Mouse (Mus musculus): ENCODE data around the gene Tcf7l1. TPM values are rescaled to one million over a fixed set of nuclear protein-coding genes. Genes with fewer than 3 reads are reported as not detected.

The Tcf7l1 gene
- total and polyA plus RNA-seq, 2 experiments from 2014 or later, result 1.3 to 9.2 TPM

DNA sequence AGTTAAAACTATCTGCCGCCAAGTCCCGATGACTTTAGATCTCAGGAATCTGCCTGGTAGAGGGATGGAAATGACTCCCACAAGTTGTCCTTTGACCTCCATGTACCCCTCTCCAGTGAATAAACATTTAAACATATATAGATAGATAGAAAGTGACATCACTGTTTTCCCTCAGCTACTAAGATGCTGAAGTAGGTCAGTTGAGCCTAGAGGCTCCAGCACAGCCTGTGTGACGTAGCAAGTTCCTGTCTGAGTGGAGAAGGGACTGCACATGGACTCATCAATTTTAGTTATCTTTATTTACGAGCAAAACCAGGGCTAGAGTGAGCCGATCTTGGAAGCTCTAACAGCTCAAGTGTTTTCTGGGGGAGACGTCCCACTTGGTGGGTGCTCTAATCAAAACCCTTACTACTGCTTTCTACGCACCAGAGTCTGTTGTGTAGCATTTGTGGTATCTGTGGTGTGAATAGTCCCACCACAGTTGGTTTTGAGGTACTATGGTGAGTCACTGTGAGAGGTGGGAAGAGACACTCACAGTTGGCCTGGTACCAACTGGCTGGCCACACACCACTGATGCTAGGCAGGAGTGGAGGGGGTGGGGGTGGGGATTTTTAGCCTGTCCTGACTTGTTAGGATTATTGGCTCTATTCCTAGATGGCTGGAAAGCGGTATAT lies 129.2 kb downstream of the Tcf7l1 start:
- H3K4me1 ChIP-seq (ENCODE audit: control insufficient read depth, insufficient read depth), result peaks cover 42% of the 10 kb centered on the region
- ATAC-seq (ENCODE audit: insufficient read depth, low read depth), result no peak

DNA sequence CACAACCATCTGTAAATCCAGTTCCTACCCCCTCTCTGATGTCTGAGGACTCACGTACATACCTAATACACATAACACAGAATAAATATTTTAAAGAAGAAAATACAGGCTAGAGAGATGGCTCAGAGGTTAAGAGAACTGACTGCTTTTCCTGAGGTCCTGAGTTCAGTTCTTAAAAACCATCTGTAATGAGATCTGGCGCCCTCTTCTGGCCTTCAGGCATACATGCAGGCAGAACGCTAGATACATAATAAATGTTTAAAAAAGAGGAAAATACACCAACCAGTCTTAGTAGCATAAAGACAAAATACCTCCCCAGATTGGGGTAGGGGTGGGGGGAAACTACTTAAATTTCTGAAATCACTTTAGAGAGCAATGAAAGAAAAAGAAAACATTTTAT lies 131.0 kb downstream of the Tcf7l1 start:
- TF ChIP-seq EP300 (IDR thresholded peaks at IDR 0.05; ENCODE audit: low read depth), result no peak
- peak; percentile 54 for TF ChIP-seq CTCF (IDR thresholded peaks at IDR 0.05; ENCODE audit: low read depth)
- Histone ChIP-seq H3K9me3 (replicated peaks; ENCODE audit: control insufficient read depth, low read length) (no peaks in the 10 kb centered on the region), H3K4me3 (ENCODE audit: low read depth, low read length) (no peak overlapping the region), H3K9ac (replicated peaks; ENCODE audit: low read depth, low read length) (no peak overlapping the region), H3K27ac (ENCODE audit: low read depth) (no peak overlapping the region), H3K36me3 (replicated peaks; ENCODE audit: control insufficient read depth, insufficient read depth, low read length) (no peaks in the 10 kb centered on the region), H3K27me3 (ENCODE audit: control insufficient read depth, insufficient read depth, low read length) (no peaks in the 10 kb centered on the region), H3K4me2 (ENCODE audit: low read depth, low read length) (no peak overlapping the region), H3K4me1 (ENCODE audit: control insufficient read depth, insufficient read depth) (peaks cover 40% of the 10 kb centered on the region)
- DNase-seq (ENCODE audit: low spot score) (no peak), ATAC-seq (ENCODE audit: insufficient read depth, low read depth) (no peak)
- WGBS, result 68% methylated on average over 3 of the region's 3 CpGs

More for the DNA sequence above, 129.2 kb downstream of the Tcf7l1 start:
- H3K9ac ChIP-seq (replicated peaks; ENCODE audit: low read depth, low read length), result no peak overlapping the region
- no peak overlapping the region for H3K4me3 ChIP-seq (ENCODE audit: low read depth, low read length)
- no peak for TF ChIP-seq EP300 (IDR thresholded peaks at IDR 0.05; ENCODE audit: low read depth)
- TF ChIP-seq CTCF (IDR thresholded peaks at IDR 0.05; ENCODE audit: low read depth), result no peak
- H3K27ac ChIP-seq (ENCODE audit: low read depth), result peak overlapping the region; percentile 71
- H3K4me2 ChIP-seq (ENCODE audit: low read depth, low read length), result no peak overlapping the region
- no peaks in the 10 kb centered on the region for H3K36me3 ChIP-seq (replicated peaks; ENCODE audit: control insufficient read depth, insufficient read depth, low read length)
- H3K9me3 ChIP-seq (replicated peaks; ENCODE audit: control insufficient read depth, low read length), result no peaks in the 10 kb centered on the region
- WGBS, result 45% methylated on average over 8 of the region's 8 CpGs
- H3K27me3 ChIP-seq (ENCODE audit: control insufficient read depth, insufficient read depth, low read length), result no peaks in the 10 kb centered on the region
- DNase-seq (ENCODE audit: low spot score), result peak; percentile 39

DNA sequence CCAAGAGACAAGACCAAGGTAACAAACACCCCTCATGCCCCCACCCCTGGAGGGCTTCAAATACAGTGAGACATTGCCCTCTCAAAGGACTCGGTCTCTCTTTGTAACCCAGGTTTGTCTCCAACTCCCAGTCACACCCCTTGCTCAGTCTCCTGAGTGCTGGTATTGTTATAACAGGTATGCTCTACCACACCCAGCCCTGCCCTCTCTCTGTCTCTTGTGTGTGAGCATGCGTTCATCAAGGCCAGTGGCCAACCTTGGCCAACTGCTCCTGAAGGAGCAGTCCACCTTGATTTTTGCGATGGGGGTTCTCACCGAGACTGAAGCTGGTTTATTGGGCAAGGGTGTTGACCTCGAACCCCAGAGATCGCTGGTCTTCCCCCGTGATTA lies 133.0 kb downstream of the Tcf7l1 start:
- ATAC-seq (ENCODE audit: insufficient read depth, low read depth), result no peak
- Histone ChIP-seq H3K36me3 (replicated peaks; ENCODE audit: control insufficient read depth, insufficient read depth, low read length) (no peaks in the 10 kb centered on the region), H3K4me1 (ENCODE audit: control insufficient read depth, insufficient read depth) (peaks cover 40% of the 10 kb centered on the region), H3K4me3 (ENCODE audit: low read depth, low read length) (no peak overlapping the region), H3K9me3 (replicated peaks; ENCODE audit: control insufficient read depth, low read length) (no peaks in the 10 kb centered on the region), H3K27me3 (ENCODE audit: control insufficient read depth, insufficient read depth, low read length) (no peaks in the 10 kb centered on the region), H3K4me2 (ENCODE audit: low read depth, low read length) (0 out of 2 replicates have a peak overlapping the region, but pooled peaks have one; percentile 54), H3K27ac (ENCODE audit: low read depth) (peak overlapping the region; percentile 84), H3K9ac (replicated peaks; ENCODE audit: low read depth, low read length) (no peak overlapping the region)
- DNase-seq (ENCODE audit: low spot score), result no peak
- 87% methylated on average over 7 of the region's 7 CpGs for WGBS
- TF ChIP-seq CTCF (IDR thresholded peaks at IDR 0.05; ENCODE audit: low read depth), result no peak
- no peak for TF ChIP-seq EP300 (IDR thresholded peaks at IDR 0.05; ENCODE audit: low read depth)

DNA sequence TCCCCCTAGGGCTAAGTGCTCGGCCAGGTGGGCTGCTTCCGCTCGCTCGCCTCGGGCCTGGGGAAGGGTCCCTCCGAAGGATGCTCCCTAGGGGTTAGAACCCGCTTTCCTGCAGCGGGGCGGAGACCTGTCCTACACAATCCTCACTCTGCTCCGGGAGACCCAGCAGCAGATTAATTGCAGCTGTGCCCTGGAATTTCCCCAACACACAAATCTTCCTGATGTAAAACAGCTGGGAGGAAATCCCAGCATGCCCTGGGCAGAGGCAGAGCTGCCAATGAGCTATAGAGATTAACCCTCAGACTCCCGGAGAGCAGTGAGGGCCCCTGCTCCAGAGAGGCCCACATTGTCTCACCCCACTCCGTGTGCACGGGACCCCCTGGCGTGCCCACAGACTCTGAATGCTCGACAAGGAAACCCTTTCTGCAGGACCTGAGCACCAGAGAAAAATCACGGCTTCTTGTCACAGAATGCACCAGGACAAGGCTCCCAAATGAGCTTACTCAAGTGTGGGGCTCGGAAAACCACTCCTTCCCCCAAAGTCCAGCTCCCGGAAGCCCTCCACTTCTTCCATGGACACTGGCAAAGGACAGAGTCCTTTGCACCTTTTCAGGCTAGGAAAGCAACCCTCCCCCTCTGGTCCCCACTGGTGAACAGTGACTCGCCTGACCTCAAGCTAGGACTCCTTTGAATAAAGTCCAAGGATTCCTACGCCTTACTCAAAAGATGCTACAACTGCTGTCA lies 133.6 kb downstream of the Tcf7l1 start:
- DNase-seq (ENCODE audit: low spot score), result peak; percentile 70
- H3K4me1 ChIP-seq (ENCODE audit: control insufficient read depth, insufficient read depth), result peaks cover 34% of the 10 kb centered on the region
- TF ChIP-seq EP300 (IDR thresholded peaks at IDR 0.05; ENCODE audit: low read depth) (peak; percentile 40; the same call in 1 of the 2 replicates), CTCF (IDR thresholded peaks at IDR 0.05; ENCODE audit: low read depth) (no peak)

DNA sequence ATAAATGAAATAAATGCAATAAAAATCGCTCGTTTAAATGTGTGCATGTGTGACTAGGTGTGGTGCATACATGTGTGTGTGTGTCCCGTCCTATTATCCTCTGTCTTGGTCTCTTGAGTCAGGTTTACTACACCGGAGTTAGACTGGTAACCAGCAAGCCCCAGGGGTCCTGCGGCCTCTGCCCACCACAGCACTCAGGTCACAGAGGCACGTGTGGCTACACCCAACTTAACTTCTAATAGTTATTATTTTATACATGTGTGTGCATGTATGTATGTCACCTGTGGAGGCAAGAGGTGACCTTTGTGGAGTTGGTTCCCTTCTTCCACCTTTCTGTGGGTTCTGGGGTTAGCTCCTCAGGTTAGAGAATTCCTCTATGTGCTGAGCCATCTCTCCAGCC lies 134.7 kb downstream of the Tcf7l1 start:
- Histone ChIP-seq H3K27me3 (ENCODE audit: control insufficient read depth, insufficient read depth, low read length) (no peaks in the 10 kb centered on the region), H3K9ac (replicated peaks; ENCODE audit: low read depth, low read length) (no peak overlapping the region), H3K27ac (ENCODE audit: low read depth) (peak overlapping the region; percentile 84), H3K4me3 (ENCODE audit: low read depth, low read length) (no peak overlapping the region), H3K4me1 (ENCODE audit: control insufficient read depth, insufficient read depth) (peaks cover 23% of the 10 kb centered on the region), H3K9me3 (replicated peaks; ENCODE audit: control insufficient read depth, low read length) (no peaks in the 10 kb centered on the region), H3K4me2 (ENCODE audit: low read depth, low read length) (no peak overlapping the region), H3K36me3 (replicated peaks; ENCODE audit: control insufficient read depth, insufficient read depth, low read length) (no peaks in the 10 kb centered on the region)
- ATAC-seq (ENCODE audit: insufficient read depth, low read depth) (no peak), DNase-seq (ENCODE audit: low spot score) (no peak)
- 96% methylated on average over 6 of the region's 6 CpGs for WGBS
- TF ChIP-seq EP300 (IDR thresholded peaks at IDR 0.05; ENCODE audit: low read depth) (no peak), CTCF (IDR thresholded peaks at IDR 0.05; ENCODE audit: low read depth) (no peak)

More for the DNA sequence above, 133.6 kb downstream of the Tcf7l1 start:
- 23% methylated on average over 20 of the region's 20 CpGs for WGBS
- no peaks in the 10 kb centered on the region for H3K9me3 ChIP-seq (replicated peaks; ENCODE audit: control insufficient read depth, low read length)
- peak; percentile 68 for ATAC-seq (ENCODE audit: insufficient read depth, low read depth)
- H3K36me3 ChIP-seq (replicated peaks; ENCODE audit: control insufficient read depth, insufficient read depth, low read length), result no peaks in the 10 kb centered on the region
- peak overlapping the region; percentile 31 for H3K4me3 ChIP-seq (ENCODE audit: low read depth, low read length)
- peak overlapping the region; percentile 54 for H3K4me2 ChIP-seq (ENCODE audit: low read depth, low read length)
- 0 out of 2 replicates have a peak overlapping the region, but pooled peaks have one; percentile 31 for H3K9ac ChIP-seq (replicated peaks; ENCODE audit: low read depth, low read length)
- H3K27ac ChIP-seq (ENCODE audit: low read depth), result peak overlapping the region; percentile 84
- no peaks in the 10 kb centered on the region for H3K27me3 ChIP-seq (ENCODE audit: control insufficient read depth, insufficient read depth, low read length)
